Mouse (Mus musculus) ES-Bruce4 (cell line): Measurements from ENCODE around the gene Ssh1.

Experiments used
- CTCF ChIP-seq: IDR thresholded peaks from one replicate; pipeline ENCODE4 v1.8.1; 2011; ENCODE audit warnings: low read depth, low read length
- EP300 ChIP-seq: IDR thresholded peaks from 2 replicates; pipeline ENCODE4 v1.6.1; 2011; ENCODE audit warnings: low read depth, low read length; ENCODE audit not compliant: insufficient read depth
- POLR2A ChIP-seq: IDR thresholded peaks from one replicate; pipeline ENCODE4 v1.8.1; 2011; ENCODE audit warnings: low read length; ENCODE audit not compliant: insufficient read depth

DNA sequence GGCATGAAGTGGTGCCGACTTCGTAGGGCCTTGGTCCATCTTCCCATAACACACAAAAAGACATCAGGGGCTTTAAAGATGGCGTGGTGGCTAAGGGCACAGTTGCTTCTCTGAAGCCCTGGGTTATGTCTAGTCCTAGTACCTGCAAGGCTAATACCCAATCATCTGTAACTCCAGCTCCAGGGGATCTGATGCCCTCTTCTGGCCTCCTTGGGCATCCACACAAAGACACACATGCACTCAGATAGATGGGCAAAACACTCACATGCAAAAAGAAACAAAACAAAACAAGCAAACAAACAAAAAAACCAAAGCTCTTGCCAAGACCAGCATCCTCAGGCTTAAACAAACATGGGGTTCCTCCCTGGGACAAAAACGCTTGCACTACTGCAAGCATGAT, 60.2 kb downstream of the Ssh1 start:
- TF ChIP-seq CTCF (peak; percentile 57), POLR2A (no peak), EP300 (no peak)
